Mouse (Mus musculus) telencephalon, adult 2 months (tissue): Measurements from ENCODE around the gene Mrpl34.

ENCODE experiments used
- DNase-seq: peaks from one replicate; pipeline ENCODE4 v3.0.0-alpha.2; 2011; ENCODE audit warnings: low read depth, low spot score

Mrpl34 gene

DNA sequence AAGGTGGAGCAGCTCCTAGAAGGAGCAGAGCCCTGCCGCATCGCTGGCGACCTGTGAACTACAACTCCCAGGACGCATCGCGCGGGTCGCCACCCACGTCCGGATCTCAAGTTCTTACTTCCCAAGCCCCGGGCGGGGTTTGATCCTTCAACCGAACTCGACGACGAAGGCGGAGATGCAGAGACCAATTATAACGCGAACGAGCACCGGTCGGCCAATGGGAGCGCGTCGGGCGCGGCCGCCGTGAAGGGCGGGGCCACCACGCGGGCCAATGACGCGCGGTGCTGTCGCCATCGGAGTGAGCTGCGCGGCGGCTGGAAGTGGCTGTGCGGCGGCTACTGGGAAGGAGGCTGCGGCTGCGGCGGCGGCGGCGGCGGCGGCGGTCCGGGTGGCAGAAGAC, 4.2 kb downstream of the Mrpl34 start, which contains the start of gene Dda1:
Gene Dda1 (plus strand): TSS at position 284 of the 400 bp plus-strand sequence.
- peak; percentile 99 for DNase-seq

GRCm38 (mm10) chr8:71469411-71469810, 4.7 kb downstream of the Mrpl34 start:
- DNase-seq = no peak

GRCm38 (mm10) chr8:71470146-71470912, 5.6 kb downstream of the Mrpl34 start:
- DNase-seq = no peak

DNA sequence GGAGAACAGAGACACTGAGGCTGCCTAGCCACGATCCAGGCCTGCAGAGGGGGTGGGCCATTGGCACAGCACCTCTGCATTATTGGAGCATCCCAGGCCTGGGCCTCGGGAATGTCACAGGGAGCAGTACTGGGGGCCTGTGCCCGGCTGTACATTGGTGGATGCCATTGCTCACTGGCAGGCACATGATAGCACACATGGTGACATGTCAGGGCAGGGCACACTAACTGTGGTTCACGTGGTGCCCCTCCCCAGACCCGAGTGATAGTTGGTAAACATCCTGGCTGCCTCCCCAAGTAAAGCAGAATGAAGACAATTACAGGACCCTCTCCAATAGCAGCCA, 6.1 kb downstream of the Mrpl34 start:
- DNase-seq = no peak

- no peak for DNase-seq
Observed at GRCm38 (mm10) chr8:71471861-71472260, 7.1 kb downstream of the Mrpl34 start.

DNA sequence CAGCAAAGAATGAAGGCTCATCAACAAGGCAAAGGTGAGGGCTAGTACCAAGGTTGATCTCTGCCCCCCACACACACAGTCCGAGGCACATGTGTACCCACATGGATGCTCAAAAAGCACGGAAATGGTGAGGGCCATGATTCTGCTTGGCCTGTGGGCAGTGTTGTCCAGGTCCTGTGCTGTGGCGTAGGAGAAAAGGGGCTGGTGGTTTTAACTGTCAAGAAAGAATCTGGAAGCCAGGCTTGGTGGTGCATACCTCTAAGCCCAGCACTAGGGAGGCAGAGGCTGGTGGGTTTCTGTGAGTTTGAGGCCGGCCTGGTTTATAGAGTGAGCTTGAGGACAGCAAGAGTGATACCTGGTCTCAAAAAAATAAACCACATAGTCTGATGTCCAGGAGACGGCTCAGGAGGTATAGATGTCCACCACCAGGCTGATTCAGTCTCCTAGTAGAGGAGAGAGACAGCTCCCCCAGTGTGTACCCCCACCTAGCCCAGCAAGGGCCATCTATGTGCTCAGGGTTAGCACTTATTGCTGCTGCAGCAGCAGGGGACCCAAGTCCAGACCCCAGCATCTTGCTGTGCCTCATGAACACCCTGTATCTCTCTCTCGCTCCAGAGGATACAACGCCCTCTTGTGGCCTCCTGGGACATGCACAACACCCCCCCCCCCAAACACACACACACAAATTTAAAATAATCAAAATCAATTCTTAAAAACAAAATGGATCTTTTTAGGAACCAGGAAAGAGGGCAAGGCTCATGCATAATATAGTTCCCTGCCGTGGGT, 8.0 kb downstream of the Mrpl34 start:
- no peak for DNase-seq

- no peak for DNase-seq
Observed at GRCm38 (mm10) chr8:71474344-71474743, 9.6 kb downstream of the Mrpl34 start.

DNA sequence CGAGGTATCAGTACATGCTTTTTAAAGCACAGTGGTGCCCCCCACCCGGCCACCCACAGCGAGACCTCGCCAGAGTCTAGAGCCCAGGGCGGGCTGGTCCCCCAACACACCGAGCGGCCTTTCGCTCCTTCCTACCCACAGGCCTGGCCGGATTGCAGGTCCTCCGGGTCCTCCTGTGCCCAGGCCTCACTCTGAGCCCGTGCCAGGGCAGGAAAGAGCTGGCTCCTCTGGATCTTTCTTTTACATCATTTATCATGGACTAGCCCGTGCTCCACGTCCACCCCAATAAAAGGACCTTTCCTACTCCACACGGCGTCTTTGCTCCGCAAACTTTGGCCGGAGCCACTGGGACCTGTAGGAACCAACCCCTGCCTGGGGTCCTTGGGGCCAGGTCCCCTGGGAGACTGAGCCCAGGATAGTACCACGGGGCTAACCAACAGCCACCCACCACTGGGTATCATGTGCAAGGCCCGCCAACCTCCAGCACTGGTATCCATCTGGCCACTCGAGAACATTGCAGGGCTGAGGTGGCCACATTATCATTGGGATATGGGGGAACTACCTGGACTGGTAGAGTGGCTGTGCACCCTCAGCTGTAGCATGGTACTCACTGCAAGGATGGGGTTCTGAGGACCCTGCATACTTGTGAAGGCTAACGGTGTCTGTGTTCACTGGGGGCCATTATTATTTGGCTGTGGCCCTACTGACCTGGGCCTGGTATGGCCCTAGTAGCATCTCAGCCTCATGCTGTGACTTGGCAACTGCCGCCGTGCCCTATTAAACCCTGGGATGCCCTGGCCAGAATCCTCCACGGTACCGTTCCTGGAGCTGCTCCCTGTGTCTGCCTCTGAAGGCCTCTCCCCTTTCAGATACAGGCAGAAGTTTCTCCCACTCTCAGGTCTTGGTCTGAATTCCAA, 10.3 kb downstream of the Mrpl34 start:
- DNase-seq = no peak

GRCm38 (mm10) chr8:71475702-71476075, 10.9 kb downstream of the Mrpl34 start:
- no peak for DNase-seq

- no peak for DNase-seq
Observed at GRCm38 (mm10) chr8:71476099-71476940, 11.6 kb downstream of the Mrpl34 start.

GRCm38 (mm10) chr8:71477196-71477845, 12.6 kb downstream of the Mrpl34 start:
- DNase-seq = no peak

- no peak for DNase-seq
Observed at GRCm38 (mm10) chr8:71478943-71479342, 14.2 kb downstream of the Mrpl34 start.

GRCm38 (mm10) chr8:71483932-71484331, 19.2 kb downstream of the Mrpl34 start:
- no peak for DNase-seq

GRCm38 (mm10) chr8:71484736-71485135, 20.0 kb downstream of the Mrpl34 start:
- no peak for DNase-seq

DNA sequence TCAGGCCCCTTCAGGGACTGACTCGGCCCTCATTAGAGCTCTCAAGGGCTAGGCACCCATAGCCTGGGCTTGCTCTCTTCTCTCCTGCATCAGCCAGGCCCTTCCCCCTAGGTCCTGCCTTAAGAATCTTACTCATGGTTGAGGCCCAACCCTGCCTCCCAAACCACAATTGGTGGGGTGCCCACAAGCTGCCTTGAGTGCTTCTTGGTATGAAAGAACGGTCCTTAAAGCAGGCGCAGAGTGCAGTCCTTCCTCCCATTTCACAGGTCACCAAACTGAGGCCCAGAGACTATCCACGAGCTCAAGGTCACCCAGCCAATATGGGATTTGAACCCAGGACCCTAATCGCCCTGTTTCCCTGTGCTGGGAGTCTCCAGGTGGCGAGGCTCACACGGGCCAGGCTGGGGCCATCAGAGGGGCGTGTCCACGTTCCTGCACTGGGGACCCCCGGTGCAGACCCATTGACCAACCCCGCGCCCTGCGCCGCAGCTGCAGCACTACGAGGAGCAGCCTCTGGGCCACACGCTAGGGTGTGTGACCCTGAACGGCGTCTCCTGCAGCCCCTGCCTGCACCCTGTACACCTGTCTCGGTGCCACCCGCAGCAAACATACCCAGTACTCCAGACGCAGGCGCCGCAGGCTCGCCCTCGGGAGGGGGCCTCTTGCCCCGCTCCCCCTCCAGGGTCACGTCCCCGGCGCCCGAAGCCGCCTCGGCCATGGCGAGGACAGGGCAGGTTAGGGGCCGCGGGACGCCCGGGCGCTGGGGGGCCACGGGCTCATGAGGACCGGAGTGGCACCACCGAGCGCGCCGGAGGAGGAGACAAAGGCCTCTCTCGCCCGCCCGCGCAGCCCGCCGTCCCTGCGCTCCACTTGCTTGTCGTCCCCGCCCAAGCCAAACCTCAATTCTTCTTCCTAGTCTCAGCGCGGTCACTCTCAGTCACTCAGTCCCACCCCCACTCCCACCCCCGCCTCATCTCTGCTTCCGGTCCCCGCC, 20.7 kb downstream of the Mrpl34 start, which contains the start of gene Ano8:
Gene Ano8 (minus strand): TSS at position 822 of the 994 bp plus-strand sequence.
- peak; percentile 88 for DNase-seq

GRCm38 (mm10) chr8:71486136-71486529, 21.4 kb downstream of the Mrpl34 start:
- no peak for DNase-seq

GRCm38 (mm10) chr8:71487691-71488445, 23.1 kb downstream of the Mrpl34 start, which contains the start of gene Gtpbp3:
TSS of gene Gtpbp3 (plus strand) at chr8:71488103.
- peak; percentile 68 for DNase-seq

- peak; percentile 95 for DNase-seq
Observed at GRCm38 (mm10) chr8:71488454-71488853, 23.7 kb downstream of the Mrpl34 start.
